Mouse (Mus musculus): ENCODE measurements at regions not wholly inside any gene's neighbourhood (a gene's known extent, or its start where the extent isn't known, plus 50 kb on each side); places are given as distances from the start of the nearest gene placed in this dataset.
A peak's percentile ranks its signal among the peaks of the same experiment; 100 is the strongest.

DNA sequence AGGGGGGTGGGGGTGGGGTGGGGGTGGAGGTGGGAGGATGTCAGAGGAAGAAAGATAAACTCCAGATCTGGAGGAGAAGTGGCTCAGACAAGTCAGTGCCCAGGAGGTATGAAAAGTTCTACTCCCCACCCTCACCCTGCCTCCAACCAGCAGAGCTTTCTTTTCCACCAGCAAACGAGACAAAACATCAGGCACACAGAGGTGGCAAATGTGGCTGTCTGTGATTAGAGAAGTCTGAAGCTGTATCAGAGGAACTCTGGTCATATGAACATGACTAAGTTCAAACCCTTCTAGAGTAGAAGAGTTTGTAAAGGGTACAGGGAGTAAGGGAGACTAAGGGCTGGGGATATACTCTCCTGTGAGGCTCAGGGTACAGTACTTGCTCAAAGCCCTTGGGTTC lies 85.2 kb upstream of the Cadm1 start:
- no peak for DNase-seq

DNA sequence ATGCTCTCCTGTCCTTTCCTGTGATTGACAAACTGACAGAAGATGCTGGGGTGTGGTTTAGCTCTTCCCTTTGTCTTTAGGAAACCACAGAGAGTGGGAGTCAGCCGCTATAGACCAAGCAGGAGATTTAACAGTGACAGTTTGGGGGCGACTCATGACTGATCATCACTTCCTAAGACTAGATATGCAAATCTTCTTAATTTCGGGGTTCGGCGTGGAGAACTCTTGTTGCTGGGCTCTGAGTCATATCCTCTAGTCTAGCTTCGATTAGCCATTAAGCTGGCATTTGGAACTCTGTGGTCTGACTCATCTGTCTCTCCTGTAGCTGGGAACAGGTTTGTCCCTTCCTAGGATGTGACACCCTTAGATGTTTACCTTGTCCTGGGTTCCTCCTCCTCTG lies 84.6 kb upstream of the Cadm1 start:
- DNase-seq, result no peak

DNA sequence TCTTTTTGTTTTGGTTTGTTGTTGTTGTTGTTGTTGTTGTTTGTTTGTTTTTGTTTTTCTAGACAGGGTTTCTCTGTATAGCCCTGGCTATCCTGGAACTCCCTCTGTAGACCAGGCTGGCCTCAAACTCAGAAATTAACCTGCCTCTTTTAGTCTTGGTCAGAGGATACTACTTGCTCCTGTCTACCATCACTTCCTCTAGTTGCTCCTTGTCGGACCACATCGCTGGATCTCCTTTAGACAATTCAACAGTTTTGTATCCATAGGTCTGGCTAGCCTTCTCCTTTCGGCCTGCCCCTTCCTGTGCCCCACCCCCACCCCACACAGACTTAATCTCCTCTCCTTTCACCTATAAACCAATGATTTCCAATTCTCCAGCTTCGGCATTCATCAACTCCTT lies 77.2 kb upstream of the Cadm1 start:
- no peak for DNase-seq

DNA sequence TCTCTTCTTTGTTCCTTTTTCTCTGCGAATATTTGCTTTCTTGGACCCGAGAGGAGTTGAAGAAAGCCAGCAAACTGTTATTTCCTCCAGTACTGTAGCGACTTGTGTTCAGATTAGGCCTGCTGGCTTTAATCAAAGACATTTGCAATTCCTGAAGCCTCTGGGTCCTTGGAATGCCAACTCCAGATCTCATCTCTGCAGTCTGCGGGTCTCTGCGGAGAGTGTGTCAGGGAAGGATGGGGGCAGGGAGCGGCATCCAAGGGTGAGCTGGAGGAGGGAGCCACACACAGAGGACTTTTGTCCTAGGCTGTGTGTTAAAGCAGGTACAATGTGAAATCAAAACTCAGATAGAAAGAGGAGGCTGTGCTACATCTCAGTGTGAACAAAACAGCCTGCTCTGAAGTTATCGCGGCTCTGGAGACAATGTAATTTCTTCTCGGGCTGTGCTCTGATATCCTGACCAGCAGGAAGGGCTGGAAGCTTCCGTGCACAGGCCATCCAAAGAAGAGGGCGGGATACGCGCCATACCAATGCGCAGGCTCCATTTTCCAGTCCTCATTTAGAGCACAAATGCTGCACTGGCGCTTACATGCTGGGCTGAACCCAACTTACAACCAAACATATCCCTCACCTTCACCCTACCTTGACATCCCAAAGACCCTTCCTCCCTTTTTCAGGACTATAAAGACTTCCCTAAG lies 71.1 kb upstream of the Cadm1 start:
- no peak for DNase-seq

DNA sequence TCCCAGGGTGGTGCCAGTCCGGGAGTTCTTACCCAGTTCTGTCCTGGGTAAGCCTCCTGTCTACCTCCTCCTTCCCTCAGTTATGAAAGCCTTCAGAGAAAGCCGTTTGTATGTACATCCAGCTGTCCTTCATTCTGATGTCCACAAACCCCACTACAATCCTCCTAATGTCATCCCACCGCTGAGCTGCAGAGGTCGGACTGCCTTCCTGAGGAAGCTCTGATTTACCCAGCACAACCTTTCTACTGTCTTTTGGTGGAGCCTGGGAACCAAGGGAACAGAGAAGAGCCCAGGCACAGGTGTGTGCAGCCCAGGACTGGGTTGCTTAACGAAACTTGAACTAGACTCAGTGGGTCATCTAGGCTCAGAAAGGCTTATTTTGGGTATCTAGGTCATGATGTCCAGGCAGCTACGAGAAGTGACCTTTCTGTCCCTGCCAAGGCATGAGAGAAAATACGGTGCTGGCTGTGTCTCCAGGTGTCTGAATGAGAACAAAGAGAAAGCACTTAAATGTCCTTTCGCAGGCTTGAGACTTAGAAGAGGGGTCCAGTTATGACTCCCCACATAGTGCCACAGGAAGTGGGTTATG lies 70.4 kb upstream of the Cadm1 start:
- peak; percentile 32 to 64 for DNase-seq

DNA sequence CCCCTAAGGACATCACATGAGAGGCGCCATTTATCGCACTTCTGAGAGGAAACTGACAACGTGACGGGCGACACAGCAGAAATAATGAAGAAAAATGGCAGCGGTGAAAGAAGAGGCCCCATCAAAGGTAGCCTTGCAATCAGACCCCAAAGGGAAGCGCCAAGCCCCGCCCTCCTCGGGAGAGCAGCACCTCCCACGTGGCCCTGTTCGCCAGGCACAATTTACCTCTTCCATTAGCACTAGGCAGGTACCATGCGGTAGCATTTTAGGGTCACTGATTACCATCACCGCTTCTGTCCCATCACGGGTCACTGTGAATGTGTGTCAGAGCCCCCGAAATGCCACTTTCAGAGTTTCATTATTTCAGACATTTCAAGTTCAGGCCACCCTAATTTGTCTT lies 69.7 kb upstream of the Cadm1 start:
- DNase-seq, result peak in 1 of 2 experiments; percentile 11

DNA sequence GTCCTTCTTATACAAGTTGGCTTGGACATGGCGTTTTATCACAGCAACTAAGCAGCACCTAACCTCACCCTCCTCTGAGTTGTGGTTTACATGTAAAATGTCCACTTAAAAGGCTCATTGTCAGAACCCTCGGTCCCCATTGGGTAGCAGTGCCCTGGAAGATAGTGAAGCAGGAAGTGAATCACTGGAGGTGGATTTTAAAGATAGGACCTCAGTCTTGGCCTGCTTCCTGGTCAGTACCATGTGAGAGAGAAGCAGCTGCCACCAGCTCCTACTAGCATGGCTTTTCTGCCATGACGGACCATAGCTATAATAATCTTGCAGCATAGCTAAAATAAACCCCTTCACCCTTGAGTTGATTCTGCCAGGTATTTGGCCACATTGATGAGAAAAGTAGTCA lies 68.1 kb upstream of the Cadm1 start:
- no peak for DNase-seq

DNA sequence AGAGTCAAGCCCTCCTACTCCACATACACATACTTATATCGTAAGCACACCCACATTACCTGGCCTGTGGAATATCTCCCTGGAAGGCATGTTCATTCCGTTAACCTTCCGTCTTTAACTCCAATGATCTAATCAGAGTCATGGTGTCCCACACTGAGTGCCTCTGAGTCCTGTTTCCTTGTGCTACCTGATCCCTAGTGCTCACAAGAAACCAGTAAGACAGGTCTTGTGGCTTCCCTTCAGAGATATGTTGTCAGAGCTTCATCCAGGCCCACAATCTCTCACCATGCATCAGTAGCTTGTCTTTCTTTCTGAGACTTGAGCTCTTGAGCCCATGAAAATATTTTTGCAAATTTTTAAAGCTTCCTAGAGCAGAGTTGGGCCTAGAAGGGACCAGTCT lies 63.2 kb upstream of the Cadm1 start:
- DNase-seq, result no peak

DNA sequence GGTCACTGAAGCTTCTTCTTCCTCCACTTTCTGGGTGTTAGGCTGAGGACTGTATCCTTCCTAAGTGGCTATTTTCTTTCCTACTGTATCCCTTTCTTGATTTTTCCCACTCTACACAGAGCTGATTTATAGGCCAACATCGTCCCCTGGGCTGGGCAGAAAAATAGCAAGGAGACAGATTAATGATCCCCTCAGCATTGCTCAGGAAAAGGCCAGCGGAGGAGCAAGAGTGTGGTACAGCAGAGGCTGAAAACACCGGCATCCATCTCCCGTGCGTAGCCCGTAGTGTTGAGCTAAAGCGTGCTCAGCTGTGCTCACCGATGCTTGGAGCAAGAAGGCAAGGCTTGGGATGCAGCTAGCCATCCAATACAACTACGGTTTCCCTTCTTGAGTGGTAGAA lies 62.2 kb upstream of the Cadm1 start:
- DNase-seq, result no peak

DNA sequence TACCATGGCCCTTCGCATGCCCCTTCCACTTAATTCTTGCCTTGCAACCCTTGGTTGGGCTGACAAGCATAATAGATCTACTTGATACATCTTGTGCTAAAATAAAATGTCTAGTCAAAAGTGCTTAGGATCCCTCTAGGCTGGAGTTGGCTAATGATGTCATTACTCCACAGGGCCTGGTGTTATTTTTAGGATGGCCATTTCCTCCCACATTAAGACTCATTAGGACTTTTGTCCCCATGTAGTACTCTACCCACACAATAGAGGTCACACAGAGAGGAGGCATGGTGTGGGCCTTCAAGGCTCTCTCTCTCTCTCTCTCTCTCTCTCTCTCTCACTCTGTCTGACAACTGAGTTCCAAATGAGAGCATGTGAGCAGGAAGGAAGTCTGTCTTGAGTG lies 60.4 kb upstream of the Cadm1 start:
- no peak for DNase-seq

DNA sequence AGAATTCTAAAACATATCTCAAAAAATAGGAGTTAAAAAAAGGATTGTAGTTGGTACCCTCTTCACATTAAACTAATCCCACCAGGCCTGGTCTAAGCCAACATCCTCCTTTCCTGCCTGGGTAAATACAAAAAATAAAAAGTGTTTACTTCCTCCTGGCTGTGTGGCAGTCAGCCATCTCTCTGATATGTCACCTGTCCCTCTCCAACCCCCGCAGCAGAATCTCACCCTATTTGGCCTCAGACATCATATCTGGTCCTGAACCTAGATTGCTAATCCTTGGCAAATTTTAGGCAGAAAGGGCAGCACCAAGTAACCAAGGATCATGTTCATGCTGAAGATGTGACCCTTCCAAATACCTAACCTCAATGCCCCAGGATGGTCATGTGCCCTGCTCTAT lies 59.2 kb upstream of the Cadm1 start:
- DNase-seq, result peak; percentile 31 to 47

DNA sequence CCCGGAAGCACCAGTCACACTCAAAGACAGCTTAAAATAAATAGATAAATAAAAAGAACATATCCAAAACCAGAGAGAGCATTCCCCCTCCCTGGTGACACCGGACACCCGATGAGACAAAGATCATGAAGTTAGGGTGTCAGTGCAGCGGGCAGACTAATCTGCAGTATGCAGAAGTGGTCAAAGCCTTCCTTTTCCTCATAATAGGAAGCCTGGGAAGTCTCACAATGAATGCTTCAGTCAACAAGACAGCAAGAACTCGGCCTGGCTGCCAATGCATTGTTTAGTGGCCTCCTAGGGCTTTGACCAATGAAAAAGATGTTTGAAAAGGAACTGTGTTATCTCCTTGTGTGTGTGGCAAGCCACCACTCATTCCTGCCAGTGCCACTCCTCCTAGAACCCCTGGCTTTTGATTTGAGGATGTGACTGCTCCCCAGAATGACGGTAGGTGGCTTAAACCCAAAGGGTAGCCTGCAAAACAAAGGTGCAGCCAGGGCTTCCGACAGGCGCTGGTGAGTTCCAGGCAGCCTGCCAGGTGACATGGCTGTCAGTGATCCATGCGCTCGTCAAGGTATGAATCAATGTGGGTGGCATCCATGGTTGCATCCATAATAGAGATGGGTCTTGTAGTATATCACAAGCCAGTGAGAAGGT lies 58.1 kb upstream of the Cadm1 start:
- DNase-seq, result peak; percentile 61 to 68

DNA sequence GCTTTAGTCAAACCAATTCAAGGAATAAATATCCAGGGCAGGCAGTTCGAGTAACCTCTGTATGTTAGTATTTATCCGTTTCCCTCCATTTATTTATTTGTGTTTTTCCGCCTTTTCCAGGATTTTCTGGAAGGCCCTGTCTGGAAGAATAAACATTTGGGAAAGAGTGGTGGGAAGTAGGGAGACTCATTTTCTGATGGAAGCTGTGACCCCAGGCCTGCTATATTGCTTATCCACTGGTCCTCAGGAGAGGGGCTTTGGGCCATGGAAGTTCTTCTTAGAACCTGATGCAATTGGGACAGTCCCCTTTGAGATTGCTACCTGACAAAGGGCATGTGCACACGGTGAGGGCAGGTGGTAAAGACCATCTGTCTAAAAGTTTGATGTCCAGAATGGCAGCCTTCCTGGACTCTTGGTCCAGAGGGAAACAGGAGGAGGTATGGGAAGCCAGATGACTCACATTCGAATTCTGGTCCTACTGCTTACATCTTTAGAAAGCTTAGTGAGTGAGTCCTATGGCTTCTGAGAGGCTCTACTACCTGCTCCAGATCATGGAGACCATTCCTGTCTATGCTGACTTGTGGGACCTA lies 56.1 kb upstream of the Cadm1 start:
- peak; percentile 40 to 41 for DNase-seq

DNA sequence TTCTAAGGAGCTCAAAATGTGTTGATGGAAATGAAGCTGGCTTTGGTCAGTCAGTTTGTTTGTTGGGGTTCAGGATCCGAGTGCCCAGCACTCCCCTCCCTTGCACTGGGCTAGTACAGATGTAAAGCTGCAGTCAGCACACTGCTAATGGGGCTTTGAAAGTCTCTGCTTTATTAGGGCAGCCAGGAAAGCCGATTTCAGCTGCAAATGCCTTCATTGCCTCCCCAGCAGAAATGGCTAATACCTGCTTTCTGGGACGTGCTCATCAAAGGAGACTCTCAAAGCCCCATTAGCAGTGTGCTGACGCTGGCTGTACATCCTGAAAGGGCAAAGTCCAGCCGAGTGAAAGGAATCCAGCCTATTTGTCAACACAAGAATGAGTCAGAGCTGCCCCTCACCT lies 55.2 kb upstream of the Cadm1 start:
- no peak for DNase-seq

DNA sequence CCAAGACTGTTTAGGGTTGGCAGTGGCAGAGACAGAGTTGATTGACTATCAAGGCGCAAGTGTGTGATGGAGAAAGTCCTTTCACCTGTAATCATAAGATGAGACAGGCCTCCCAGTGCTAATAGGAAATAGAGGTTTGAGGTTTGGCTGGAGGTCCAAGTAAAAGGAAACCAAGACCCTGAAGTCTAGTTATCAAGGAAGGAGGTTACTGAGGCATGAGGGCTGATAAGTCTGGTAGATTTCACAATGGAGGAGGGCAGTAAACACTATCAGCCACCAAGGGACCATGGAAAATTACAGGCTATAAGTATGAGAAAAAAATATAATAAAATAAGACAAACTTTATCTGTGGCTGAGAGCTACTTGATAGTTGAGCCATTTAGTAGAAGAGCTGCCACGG lies 52.1 kb upstream of the Cadm1 start:
- DNase-seq, result no peak

Measured in cerebellum, postnatal 36 days (tissue).